Comparison of ENCODE assay signal across 8 mouse cellular contexts in genomic region chr4:32950356-32951034, GRCm38 (mm10). TPM values are rescaled to one million over a fixed set of nuclear protein-coding genes. Genes with fewer than 3 reads are reported as not detected.
DNase-seq lines count a peak whose midpoint lies in the region; ATAC-seq and TF ChIP-seq lines count a peak whose summit lies in the region.

Ankrd6 (minus strand) TSS chr4:32950841.

- no peaks in the 10 kb centered on the region for H3K27me3 ChIP-seq in CH12.LX (replicated peaks)
- H3K27me3 ChIP-seq in forebrain, embryonic 12.5 days, result peaks cover 37% of the 10 kb centered on the region
- no peaks in the 10 kb centered on the region for H3K27me3 ChIP-seq in heart, embryonic 16.5 days (ENCODE audit: control insufficient read depth, insufficient read depth, low read length)
- H3K27me3 ChIP-seq in liver, embryonic 16.5 days (ENCODE audit: control insufficient read depth, insufficient read depth, low read depth, low read length), result peaks cover 56% of the 10 kb centered on the region
- no peaks in the 10 kb centered on the region for H3K27me3 ChIP-seq in neural tube, embryonic 14.5 days (ENCODE audit: control insufficient read depth, insufficient read depth, low read length)
- no peaks in the 10 kb centered on the region for H3K27me3 ChIP-seq in testis, adult 2 months (ENCODE audit: control insufficient read depth, insufficient read depth, low read length)

- peak within 1 kb of the TSS; percentile 54 to 87 (median 77) for H3K4me3 ChIP-seq in CH12.LX (replicated peaks in 1 of 3; ENCODE audit: low read depth in 2 of 3, low read length in 2 of 3, poor library complexity in 1 of 3)
- H3K4me3 ChIP-seq in forebrain, embryonic 12.5 days (replicated peaks), result peak within 1 kb of the TSS; percentile 74
- H3K4me3 ChIP-seq in heart, embryonic 16.5 days (ENCODE audit: low read length), result peak within 1 kb of the TSS; percentile 86
- H3K4me3 ChIP-seq in liver, embryonic 16.5 days (ENCODE audit: low read depth, low read length), result peak within 1 kb of the TSS; percentile 66
- H3K4me3 ChIP-seq in neural tube, embryonic 14.5 days (ENCODE audit: low read depth, low read length), result peak within 1 kb of the TSS; percentile 65
- H3K4me3 ChIP-seq in testis, adult 2 months (ENCODE audit: control insufficient read depth, low read depth, low read length), result peak within 1 kb of the TSS; percentile 77

- WGBS in forebrain, embryonic 12.5 days, result under 1% methylated on average over 63 of the region's 66 CpGs
- under 1% methylated on average over 53 of the region's 66 CpGs for WGBS in heart, embryonic 16.5 days
- under 1% methylated on average over 61 of the region's 66 CpGs for WGBS in liver, embryonic 16.5 days (ENCODE audit: insufficient replicate concordance)
- under 1% methylated on average over 53 of the region's 66 CpGs for WGBS in neural tube, embryonic 14.5 days

- no peak; the same call in 1 of the 2 replicates for TF ChIP-seq POLR2A in CH12.LX (IDR thresholded peaks at IDR 0.05; ENCODE audit: low read depth, low read length)
- 0 out of 2 replicates have a peak, but pooled peaks have one; percentile 24 for TF ChIP-seq POLR2A in testis, adult 2 months (IDR thresholded peaks at IDR 0.05; ENCODE audit: control insufficient read depth, low read depth, low read length)

- H3K4me1 ChIP-seq in CH12.LX (ENCODE audit: control insufficient read depth in 1 of 2, insufficient read depth in 2 of 2), result peaks cover 2 to 10% of the 10 kb centered on the region in 2 experiments; a peak in 2 of 4 replicates
- H3K4me1 ChIP-seq in forebrain, embryonic 12.5 days, result peaks cover 32% of the 10 kb centered on the region
- peaks cover 21% of the 10 kb centered on the region for H3K4me1 ChIP-seq in heart, embryonic 16.5 days (ENCODE audit: control insufficient read depth, insufficient read depth, low read length)
- H3K4me1 ChIP-seq in liver, embryonic 16.5 days (ENCODE audit: control insufficient read depth, low read depth, low read length), result peaks cover 16% of the 10 kb centered on the region
- 0 out of 2 replicates have a peak, but pooled peaks cover 5% of the 10 kb centered on the region for H3K4me1 ChIP-seq in neural tube, embryonic 14.5 days (ENCODE audit: control insufficient read depth, insufficient read depth, low read length)
- peaks cover 13% of the 10 kb centered on the region for H3K4me1 ChIP-seq in testis, adult 2 months (ENCODE audit: control insufficient read depth, insufficient read depth, low read length)

- TF ChIP-seq CTCF in CH12.LX (conservative IDR thresholded peaks at IDR 0.05 in 1 of 2, IDR thresholded peaks at IDR 0.05 in 1 of 2; ENCODE audit: low read depth in 2 of 2, low read length in 2 of 2), result peak in 1 of 2 experiments; percentile 87; a peak in 2 of 4 replicates
- peak; percentile 78 for TF ChIP-seq CTCF in testis, adult 2 months (IDR thresholded peaks at IDR 0.05; ENCODE audit: control insufficient read depth, insufficient read depth, insufficient replicate concordance, low read depth, low read length)

- no peak within 1 kb of the TSS for H3K27ac ChIP-seq in CH12.LX (ENCODE audit: insufficient read depth, low read depth)
- H3K27ac ChIP-seq in forebrain, embryonic 12.5 days, result no peak within 1 kb of the TSS
- H3K27ac ChIP-seq in heart, embryonic 16.5 days (ENCODE audit: low read length), result no peak within 1 kb of the TSS
- H3K27ac ChIP-seq in liver, embryonic 16.5 days (ENCODE audit: low read length), result no peak within 1 kb of the TSS
- H3K27ac ChIP-seq in neural tube, embryonic 14.5 days (ENCODE audit: low read depth, low read length), result no peak within 1 kb of the TSS
- H3K27ac ChIP-seq in testis, adult 2 months (ENCODE audit: control insufficient read depth, insufficient read depth, low read depth, low read length), result no peak within 1 kb of the TSS

- H3K79me2 ChIP-seq in CH12.LX (replicated peaks; ENCODE audit: control insufficient read depth, extremely low read depth, insufficient read depth, poor library complexity, severe bottlenecking), result no peaks in the 10 kb centered on the region

- no peak for TF ChIP-seq EP300 in CH12.LX (IDR thresholded peaks at IDR 0.05; ENCODE audit: low read length)

- in situ Hi-C loops in CH12.LX (cut with MboI; ENCODE audit: low pct_ligation_motif_present, low pct_unique_long_range_greater_than_20kb, low sequenced_read_pairs), result loop anchor here (25.0 kb wide), 1 partner anchor 188 kb away; no protein-coding TSS in a partner anchor

- DNase-seq in CH12.LX (ENCODE audit: extremely low read depth), result peak; percentile 63
- DNase-seq in c-Kit-positive CD71-positive TER-119-positive erythroid progenitor cells, embryonic 14.5 days (ENCODE audit: low spot score), result peak; percentile 56
- peak; percentile 74 to 79 for DNase-seq in kidney, postnatal 25 days

- no peaks in the 10 kb centered on the region for H3K36me3 ChIP-seq in CH12.LX (replicated peaks in 1 of 2; ENCODE audit: control insufficient read depth in 1 of 2, insufficient read depth in 1 of 2, low read length in 1 of 2)
- H3K36me3 ChIP-seq in forebrain, embryonic 12.5 days (replicated peaks), result no peaks in the 10 kb centered on the region
- H3K36me3 ChIP-seq in heart, embryonic 16.5 days (ENCODE audit: control insufficient read depth, insufficient read depth), result no peaks in the 10 kb centered on the region
- H3K36me3 ChIP-seq in liver, embryonic 16.5 days (ENCODE audit: control insufficient read depth, insufficient read depth), result no peaks in the 10 kb centered on the region
- no peaks in the 10 kb centered on the region for H3K36me3 ChIP-seq in neural tube, embryonic 14.5 days (ENCODE audit: control insufficient read depth, insufficient read depth, low read length)
- no peaks in the 10 kb centered on the region for H3K36me3 ChIP-seq in testis, adult 2 months (ENCODE audit: control insufficient read depth, insufficient read depth, low read length)

- peak; percentile 87 for TF ChIP-seq RAD21 in CH12.LX (IDR thresholded peaks at IDR 0.05; ENCODE audit: low read depth, low read length)

- dilution Hi-C loops in CH12.LX (cut with MboI; ENCODE audit: extremely low pct_ligation_motif_present, extremely low pct_unique_long_range_greater_than_20kb, low sequenced_read_pairs), result no loop called here

- peak; percentile 93 for ATAC-seq in forebrain, embryonic 12.5 days (ENCODE audit: low FRiP score)
- ATAC-seq in heart, embryonic 16.5 days (replicated peaks; ENCODE audit: extremely low read depth, insufficient read depth, low FRiP score), result peak; percentile 96
- ATAC-seq in liver, embryonic 16.5 days (ENCODE audit: low read depth), result peak; percentile 87
- ATAC-seq in neural tube, embryonic 14.5 days (ENCODE audit: low read depth), result peak; percentile 92

- H3K9ac ChIP-seq in CH12.LX (ENCODE audit: insufficient read depth, low read depth), result peak within 1 kb of the TSS; percentile 72
- peak within 1 kb of the TSS; percentile 64 for H3K9ac ChIP-seq in forebrain, embryonic 12.5 days
- H3K9ac ChIP-seq in heart, embryonic 16.5 days (ENCODE audit: low read length), result peak within 1 kb of the TSS; percentile 83
- H3K9ac ChIP-seq in liver, embryonic 16.5 days (ENCODE audit: low read depth, low read length), result peak within 1 kb of the TSS; percentile 59
- H3K9ac ChIP-seq in neural tube, embryonic 14.5 days (replicated peaks; ENCODE audit: low read depth, low read length), result peak within 1 kb of the TSS; percentile 58

- no peaks in the 10 kb centered on the region for H3K9me3 ChIP-seq in CH12.LX (replicated peaks; ENCODE audit: low read length)
- H3K9me3 ChIP-seq in forebrain, embryonic 12.5 days, result no peaks in the 10 kb centered on the region
- 0 out of 2 replicates have a peak, but pooled peaks cover 4% of the 10 kb centered on the region for H3K9me3 ChIP-seq in heart, embryonic 16.5 days (replicated peaks; ENCODE audit: control insufficient read depth, low read length)
- no peaks in the 10 kb centered on the region; the same call in 1 of the 2 replicates for H3K9me3 ChIP-seq in liver, embryonic 16.5 days (replicated peaks; ENCODE audit: control insufficient read depth, low read length)
- no peaks in the 10 kb centered on the region for H3K9me3 ChIP-seq in neural tube, embryonic 14.5 days (ENCODE audit: control insufficient read depth, low read length)

- peak within 1 kb of the TSS; percentile 80 for H3K4me2 ChIP-seq in CH12.LX (ENCODE audit: insufficient read depth, low read depth, poor library complexity, severe bottlenecking)
- peak within 1 kb of the TSS; percentile 81 for H3K4me2 ChIP-seq in forebrain, embryonic 12.5 days
- H3K4me2 ChIP-seq in heart, embryonic 16.5 days (ENCODE audit: low read depth, low read length), result peak within 1 kb of the TSS; percentile 92
- H3K4me2 ChIP-seq in liver, embryonic 16.5 days (ENCODE audit: low read depth, low read length), result peak within 1 kb of the TSS; percentile 91
- peak within 1 kb of the TSS; percentile 81 for H3K4me2 ChIP-seq in neural tube, embryonic 14.5 days (ENCODE audit: low read depth, low read length)

TF ChIP-seq in CH12.LX, 34 proteins besides CTCF, POLR2A, EP300 and RAD21 (continues in another document):
- TF ChIP-seq ZMIZ1 (IDR thresholded peaks at IDR 0.05; ENCODE audit: low read depth, low read length), result no peak
- TF ChIP-seq ZC3H11A (IDR thresholded peaks at IDR 0.05; ENCODE audit: low read depth, low read length), result peak; percentile 12; the same call in 1 of the 2 replicates
- TF ChIP-seq ETS1 (conservative IDR thresholded peaks at IDR 0.05; ENCODE audit: low read depth, low read length), result no peak
- TF ChIP-seq BHLHE40 (IDR thresholded peaks at IDR 0.05; ENCODE audit: low read depth, low read length), result no peak
- peak; percentile 15; the same call in 1 of the 2 replicates for TF ChIP-seq HCFC1 (IDR thresholded peaks at IDR 0.05; ENCODE audit: low read depth, low read length)
- no peak for TF ChIP-seq CHD2 (IDR thresholded peaks at IDR 0.05; ENCODE audit: low read length)
- TF ChIP-seq USF1 (IDR thresholded peaks at IDR 0.05; ENCODE audit: low read depth, low read length), result no peak
- no peak for TF ChIP-seq MYC (IDR thresholded peaks at IDR 0.05; ENCODE audit: low read depth, low read length)
- no peak for TF ChIP-seq GABPA (IDR thresholded peaks at IDR 0.05; ENCODE audit: insufficient replicate concordance, low read depth, low read length)
- no peak for TF ChIP-seq MAZ (IDR thresholded peaks at IDR 0.05; ENCODE audit: low read depth, low read length)
- no peak for TF ChIP-seq USF2 (conservative IDR thresholded peaks at IDR 0.05; ENCODE audit: low read depth, low read length)
- no peak for TF ChIP-seq E2F4 (IDR thresholded peaks at IDR 0.05; ENCODE audit: insufficient replicate concordance, low read depth, low read length)

RNA-seq across cellular contexts. Expression of gene Ankrd6, which starts in this region (rescaled TPM):
- total RNA-seq in CH12.LX (2012; rRNA removed) (1.4 and 2.1 TPM in 2 replicates), CH12.LX (2014; rRNA removed) (1.3 TPM in 2 replicates)
- 1.5 and 1.6 TPM in 2 replicates for polyA plus RNA-seq in CH12.LX (2012; ENCODE audit: insufficient read length, low read depth)
- polyA plus RNA-seq in forebrain, embryonic 12.5 days (2016; fragmentation: Nextera tagmentation; extraction: Ambion mirVana), result 22.3 and 22.6 TPM in 2 replicates
- polyA plus RNA-seq in heart, embryonic 16.5 days (2015; fragmentation: Nextera tagmentation; extraction: Ambion mirVana), result 4.7 and 5.6 TPM in 2 replicates
- polyA plus RNA-seq in liver, embryonic 16.5 days (2015; fragmentation: Nextera tagmentation; extraction: Ambion mirVana), result 0.55 and 0.60 TPM in 2 replicates
- 20.8 and 22.6 TPM in 2 replicates for polyA plus RNA-seq in neural tube, embryonic 14.5 days (2014; fragmentation: Nextera tagmentation; extraction: Ambion mirVana)
- polyA plus RNA-seq in testis, adult 2 months (2012; rRNA removed), result 0.51 and 0.54 TPM in 2 replicates

Comparison
In these comparisons a context has a peak if more than half of its experiments do, and no peak if none do; other contexts are left out.
1. Peak in ATAC-seq, H3K4me3 ChIP-seq, H3K9ac ChIP-seq and H3K4me2 ChIP-seq in liver, embryonic 16.5 days; RNA of the gene not detected or under 1 TPM.